Mouse (Mus musculus) embryonic facial prominence, embryonic 10.5 days (tissue): ENCODE results near the gene Dpy19l2. TPM values are rescaled to one million over a fixed set of nuclear protein-coding genes. Genes with fewer than 3 reads are reported as not detected.

Source experiments
- DNase-seq: peaks from one replicate; pipeline ENCODE4 v3.0.0-alpha.2; 2017; ENCODE audit warnings: low spot score
- H3K27ac ChIP-seq: fragments of 300-500 bp; sonication (generic); replicated peaks from 2 replicates; pipeline ENCODE4 v1.5.1; 2016; ENCODE audit warnings: mild to moderate bottlenecking
- H3K27me3 ChIP-seq: fragments of 300-500 bp; sonication (generic); replicated peaks from 2 replicates; pipeline ENCODE4 v1.6.1; 2016; ENCODE audit warnings: low read depth, mild to moderate bottlenecking; ENCODE audit not compliant: poor library complexity, severe bottlenecking
- H3K36me3 ChIP-seq: fragments of 300-500 bp; sonication (generic); replicated peaks from 2 replicates; pipeline ENCODE4 v1.6.1; 2016; ENCODE audit warnings: mild to moderate bottlenecking, moderate library complexity
- H3K4me1 ChIP-seq: fragments of 300-500 bp; sonication (generic); 2 replicates; pipeline ENCODE4 v1.6.1; 2016
- H3K4me3 ChIP-seq: fragments of 300-500 bp; sonication (generic); 2 replicates; pipeline ENCODE4 v1.5.1; 2016; ENCODE audit warnings: mild to moderate bottlenecking, moderate library complexity
- H3K9me3 ChIP-seq: fragments of 300-500 bp; sonication (generic); 2 replicates; pipeline ENCODE4 v1.6.1; 2016; ENCODE audit warnings: mild to moderate bottlenecking
- WGBS: fragments of 180-500 bp; shearing (Covaris S2); methylation state at CpG from one replicate; pipeline ENCODE4 v1.1.7; 2016; 5-methylcytosine and 5-hydroxymethylcytosine counted together
- polyA plus RNA-seq: library from polyadenylated mRNA; unstranded; fragments of >200 nt; fragmentation: Nextera tagmentation; extraction: Ambion mirVana; gene quantifications from 2 replicates; pipeline ENCODE4 v1.2.1, GENCODE M21; 2016

Dpy19l2 gene
- polyA plus RNA-seq, 1 experiment from 2014 or later = 0.14 TPM

DNA sequence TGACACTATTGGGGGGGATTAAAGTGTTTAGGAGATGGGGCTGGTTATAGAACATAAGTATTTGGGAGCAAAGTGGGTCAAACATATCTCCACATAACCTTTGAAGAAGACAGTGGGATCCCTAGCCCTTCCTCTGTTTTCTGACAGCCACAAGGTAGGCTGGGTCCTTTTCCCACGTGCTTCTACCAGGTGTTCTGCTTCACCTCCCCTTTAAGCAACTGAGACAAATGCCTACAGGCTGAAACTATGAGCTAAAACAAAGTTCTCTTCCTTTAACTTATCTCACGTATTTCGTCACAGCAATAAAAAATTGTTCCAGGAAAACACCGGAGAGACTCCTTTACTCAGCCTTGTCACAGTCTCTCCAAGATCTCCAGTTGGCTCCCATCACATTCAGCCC is 187.2 kb downstream of the Dpy19l2 start:
- Histone ChIP-seq H3K27ac (no peak overlapping the region), H3K4me3 (no peak overlapping the region), H3K4me1 (no peaks in the 10 kb centered on the region; the same call in 1 of the 2 replicates), H3K9me3 (no peaks in the 10 kb centered on the region), H3K36me3 (no peaks in the 10 kb centered on the region), H3K27me3 (no peaks in the 10 kb centered on the region)
- no peak for DNase-seq
- WGBS = 93% methylated on average over 4 of the region's 4 CpGs

Other genes starting within 250 kb of the Dpy19l2 start
- 9.2 and 9.7 TPM in 2 replicates for gene Dpy19l1, start 193.2 kb downstream of the Dpy19l2 start, polyA plus RNA-seq
- not detected in 2 replicates for gene Cypt4, start 71.1 kb downstream of the Dpy19l2 start, polyA plus RNA-seq
- 0.87 and 2.1 TPM in 2 replicates for gene Tbx20, start 78.0 kb upstream of the Dpy19l2 start, polyA plus RNA-seq